Mouse (Mus musculus) forebrain, embryonic 12.5 days (tissue): Measurements from ENCODE around the gene Whrn. TPM values are rescaled to one million over a fixed set of nuclear protein-coding genes. Genes with fewer than 3 reads are reported as not detected.
A peak's percentile ranks its signal among the peaks of the same experiment; 100 is the strongest.

Experiments used
- ATAC-seq: fragments of 200-750 bp; cut with Nextera tagmentation; 2 replicates; pipeline ENCODE4 v1.8.0; 2017; ENCODE audit warnings: moderate TSS enrichment; ENCODE audit not compliant: low FRiP score
- H3K27ac ChIP-seq: fragments of 300-500 bp; sonication (generic); 2 replicates; pipeline ENCODE4 v1.5.1; 2016; ENCODE audit warnings: mild to moderate bottlenecking
- H3K27me3 ChIP-seq: fragments of 300-500 bp; sonication (generic); 2 replicates; pipeline ENCODE4 v1.6.1; 2016; ENCODE audit warnings: mild to moderate bottlenecking
- H3K36me3 ChIP-seq: fragments of 300-500 bp; sonication (generic); replicated peaks from 2 replicates; pipeline ENCODE4 v1.6.1; 2016; ENCODE audit warnings: mild to moderate bottlenecking
- H3K4me1 ChIP-seq: fragments of 300-500 bp; sonication (generic); 2 replicates; pipeline ENCODE4 v1.6.1; 2016
- H3K4me2 ChIP-seq: fragments of 300-500 bp; sonication (generic); 2 replicates; pipeline ENCODE4 v1.6.1; 2016; ENCODE audit warnings: mild to moderate bottlenecking, moderate library complexity
- H3K4me3 ChIP-seq: fragments of 300-500 bp; sonication (generic); replicated peaks from 2 replicates; pipeline ENCODE4 v1.5.1; 2016; ENCODE audit warnings: mild to moderate bottlenecking
- H3K9ac ChIP-seq: fragments of 300-500 bp; sonication (generic); 2 replicates; pipeline ENCODE4 v1.6.1; 2016; ENCODE audit warnings: mild to moderate bottlenecking
- H3K9me3 ChIP-seq: fragments of 300-500 bp; sonication (generic); 2 replicates; pipeline ENCODE4 v1.6.1; 2016
- WGBS: fragments of 180-500 bp; shearing (Covaris S2); methylation state at CpG from one replicate; pipeline ENCODE4 v1.1.7; 2016; 5-methylcytosine and 5-hydroxymethylcytosine counted together
- polyA plus RNA-seq: library from polyadenylated mRNA; unstranded; fragments of >200 nt; fragmentation: Nextera tagmentation; extraction: Ambion mirVana; gene quantifications from 2 replicates; pipeline ENCODE4 v1.2.1, GENCODE M21; 2016

Gene Whrn
- polyA plus RNA-seq, 1 experiment from 2014 or later, result 10.5 TPM

GRCm38 (mm10) chr4:63437119-63437815 is 58.5 kb downstream of the Whrn start:
- H3K4me3 ChIP-seq, result no peak overlapping the region
- no peak overlapping the region for H3K4me2 ChIP-seq
- peak overlapping the region; percentile 48 for H3K27ac ChIP-seq
- no peak overlapping the region for H3K9ac ChIP-seq
- no peaks in the 10 kb centered on the region; the same call in 1 of the 2 replicates for H3K36me3 ChIP-seq
- WGBS, result 76% methylated on average over 16 of the region's 16 CpGs
- H3K4me1 ChIP-seq, result no peaks in the 10 kb centered on the region; the same call in 1 of the 2 replicates
- no peaks in the 10 kb centered on the region for H3K27me3 ChIP-seq
- no peak for ATAC-seq
- no peaks in the 10 kb centered on the region for H3K9me3 ChIP-seq

- Histone ChIP-seq H3K4me3 (no peak overlapping the region), H3K36me3 (no peaks in the 10 kb centered on the region; the same call in 1 of the 2 replicates), H3K4me2 (no peak overlapping the region), H3K27ac (no peak overlapping the region), H3K9me3 (no peaks in the 10 kb centered on the region), H3K9ac (no peak overlapping the region), H3K27me3 (no peaks in the 10 kb centered on the region), H3K4me1 (no peaks in the 10 kb centered on the region; the same call in 1 of the 2 replicates)
- WGBS, result 76% methylated on average over 9 of the region's 9 CpGs
- no peak for ATAC-seq
These were observed 60.4 kb downstream of the Whrn start for GRCm38 (mm10) chr4:63435402-63435801.

- Histone ChIP-seq H3K36me3 (no peaks in the 10 kb centered on the region; the same call in 1 of the 2 replicates), H3K9ac (no peak overlapping the region), H3K4me3 (no peak overlapping the region), H3K4me1 (peaks cover 18% of the 10 kb centered on the region; the same call in 1 of the 2 replicates), H3K27me3 (no peaks in the 10 kb centered on the region), H3K27ac (no peak overlapping the region), H3K4me2 (no peak overlapping the region), H3K9me3 (no peaks in the 10 kb centered on the region)
- no peak for ATAC-seq
- WGBS, result 86% methylated on average over 5 of the region's 5 CpGs
These were observed 64.7 kb downstream of the Whrn start for GRCm38 (mm10) chr4:63431098-63431497.

GRCm38 (mm10) chr4:63430357-63430756 is 65.4 kb downstream of the Whrn start:
- Histone ChIP-seq H3K9me3 (no peaks in the 10 kb centered on the region), H3K4me1 (peaks cover 26% of the 10 kb centered on the region; the same call in 1 of the 2 replicates), H3K36me3 (no peaks in the 10 kb centered on the region; the same call in 1 of the 2 replicates), H3K9ac (no peak overlapping the region), H3K27ac (no peak overlapping the region), H3K27me3 (no peaks in the 10 kb centered on the region), H3K4me3 (no peak overlapping the region), H3K4me2 (no peak overlapping the region)
- WGBS, result 48% methylated on average over 3 of the region's 3 CpGs
- no peak for ATAC-seq

- WGBS, result 78% methylated on average over 8 of the region's 8 CpGs
- Histone ChIP-seq H3K9me3 (no peaks in the 10 kb centered on the region), H3K4me3 (no peak overlapping the region), H3K27ac (no peak overlapping the region), H3K27me3 (0 out of 2 replicates have a peak, but pooled peaks cover 3% of the 10 kb centered on the region), H3K9ac (no peak overlapping the region), H3K4me2 (no peak overlapping the region), H3K36me3 (no peaks in the 10 kb centered on the region), H3K4me1 (peaks cover 26% of the 10 kb centered on the region; the same call in 1 of the 2 replicates)
- no peak for ATAC-seq
These were observed 69.5 kb downstream of the Whrn start for GRCm38 (mm10) chr4:63426308-63426707.

- ATAC-seq, result no peak
- Histone ChIP-seq H3K4me2 (no peak overlapping the region), H3K4me1 (peaks cover 14% of the 10 kb centered on the region; the same call in 1 of the 2 replicates), H3K36me3 (no peaks in the 10 kb centered on the region), H3K4me3 (no peak overlapping the region), H3K27me3 (0 out of 2 replicates have a peak, but pooled peaks cover 3% of the 10 kb centered on the region), H3K9ac (no peak overlapping the region), H3K27ac (no peak overlapping the region), H3K9me3 (no peaks in the 10 kb centered on the region)
- WGBS, result 30% methylated on average over 5 of the region's 5 CpGs
These were observed 72.0 kb downstream of the Whrn start for GRCm38 (mm10) chr4:63423811-63424210.

DNA sequence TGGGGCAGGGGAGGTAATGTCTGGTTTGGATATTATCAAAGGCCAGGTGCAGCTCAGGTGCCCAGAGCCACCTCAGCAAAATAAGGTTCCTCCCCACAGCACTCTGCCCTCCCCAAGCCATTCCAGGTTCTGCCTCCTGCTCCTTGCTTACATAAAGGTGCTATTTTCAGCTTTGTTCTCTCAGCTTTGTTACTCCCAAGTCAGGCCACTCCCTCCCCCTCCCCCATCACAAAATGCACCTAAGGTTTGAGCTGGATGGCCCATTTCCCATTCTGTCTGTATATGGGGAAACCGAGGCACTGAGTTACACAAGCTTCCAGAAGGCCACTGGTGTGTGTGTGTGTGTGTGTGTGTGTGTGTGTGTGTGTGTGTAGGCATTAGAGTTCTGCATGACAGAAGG is 72.6 kb downstream of the Whrn start:
- no peak for ATAC-seq
- Histone ChIP-seq H3K9me3 (no peaks in the 10 kb centered on the region), H3K9ac (no peak overlapping the region), H3K27me3 (peaks cover 3% of the 10 kb centered on the region; the same call in 1 of the 2 replicates), H3K4me1 (peaks cover 14% of the 10 kb centered on the region; the same call in 1 of the 2 replicates), H3K4me2 (no peak overlapping the region), H3K36me3 (no peaks in the 10 kb centered on the region), H3K27ac (no peak overlapping the region), H3K4me3 (no peak overlapping the region)
- WGBS, result 60% methylated on average over 1 of the region's 1 CpGs

- peaks cover 6% of the 10 kb centered on the region for H3K4me1 ChIP-seq
- H3K36me3 ChIP-seq, result peaks cover 8% of the 10 kb centered on the region; the same call in 1 of the 2 replicates
- H3K4me3 ChIP-seq, result no peak overlapping the region
- H3K4me2 ChIP-seq, result no peak overlapping the region
- no peak overlapping the region for H3K27ac ChIP-seq
- H3K9ac ChIP-seq, result no peak overlapping the region
- 67% methylated on average over 14 of the region's 14 CpGs for WGBS
- no peaks in the 10 kb centered on the region for H3K9me3 ChIP-seq
- no peak for ATAC-seq
- H3K27me3 ChIP-seq, result peaks cover 3% of the 10 kb centered on the region; the same call in 1 of the 2 replicates
These were observed 75.5 kb downstream of the Whrn start for GRCm38 (mm10) chr4:63420143-63420920.

DNA sequence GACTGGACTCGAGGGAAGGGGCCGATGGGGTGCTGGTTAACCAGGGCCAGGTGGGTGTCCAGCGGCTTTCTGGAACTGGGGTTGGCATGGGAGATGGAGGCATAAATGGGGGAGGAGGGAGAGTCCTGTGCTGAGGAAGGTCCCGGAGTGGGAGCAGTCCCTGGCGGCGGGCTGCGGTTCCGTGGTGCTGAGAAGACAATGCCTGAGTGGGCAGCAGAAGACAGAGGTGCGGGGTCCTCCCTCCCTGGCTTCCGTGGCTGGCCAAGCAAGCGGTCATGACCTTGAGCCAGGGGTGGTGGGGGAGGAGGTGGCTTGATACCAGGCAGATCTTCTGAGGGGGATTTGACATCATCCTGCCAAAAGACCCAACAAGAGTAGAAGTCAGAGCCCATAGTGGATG is 77.5 kb downstream of the Whrn start:
- H3K36me3 ChIP-seq, result peaks cover 8% of the 10 kb centered on the region; the same call in 1 of the 2 replicates
- no peak overlapping the region for H3K9ac ChIP-seq
- ATAC-seq, result 0 out of 2 replicates have a peak, but pooled peaks have one; percentile 5
- H3K9me3 ChIP-seq, result no peaks in the 10 kb centered on the region
- H3K4me1 ChIP-seq, result peaks cover 5% of the 10 kb centered on the region
- H3K4me2 ChIP-seq, result no peak overlapping the region
- H3K4me3 ChIP-seq, result no peak overlapping the region
- H3K27ac ChIP-seq, result no peak overlapping the region
- WGBS, result 72% methylated on average over 11 of the region's 11 CpGs
- H3K27me3 ChIP-seq, result peaks cover under 1% of the 10 kb centered on the region; the same call in 1 of the 2 replicates

DNA sequence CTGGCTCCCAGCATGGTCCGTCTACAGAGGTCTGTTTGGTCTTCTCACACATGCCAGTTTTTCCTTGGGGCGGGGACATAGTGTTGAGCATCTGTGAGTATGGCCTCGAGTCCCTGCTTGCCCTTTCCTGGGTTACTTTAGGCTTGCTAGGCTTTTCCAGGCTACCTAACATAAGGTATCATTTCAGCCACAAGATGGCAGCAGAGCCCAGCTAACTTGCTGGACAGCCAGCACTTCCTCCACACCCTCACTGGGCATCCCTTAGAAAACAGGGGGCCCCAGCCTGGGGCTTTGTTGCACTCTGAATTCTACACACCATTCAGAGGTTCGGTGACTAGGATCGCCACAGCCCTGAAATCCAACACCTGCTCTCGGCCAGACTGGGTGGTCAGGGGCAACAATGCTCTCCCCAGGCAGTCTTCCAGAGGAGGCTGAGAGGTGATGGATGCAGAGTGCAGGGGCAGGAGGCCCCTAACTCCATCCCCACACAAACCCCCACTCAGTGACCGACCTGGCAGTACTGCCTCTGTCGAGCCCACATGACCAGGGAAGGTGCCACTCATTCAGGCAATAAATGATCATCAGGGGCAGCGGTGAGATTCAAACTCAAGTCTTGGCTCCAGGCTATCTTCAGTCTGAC is 78.4 kb downstream of the Whrn start:
- peak; percentile 75 for ATAC-seq
- H3K4me1 ChIP-seq, result peaks cover 5% of the 10 kb centered on the region
- H3K4me2 ChIP-seq, result no peak overlapping the region
- H3K9ac ChIP-seq, result no peak overlapping the region
- H3K27me3 ChIP-seq, result no peaks in the 10 kb centered on the region; the same call in 1 of the 2 replicates
- 19% methylated on average over 9 of the region's 9 CpGs for WGBS
- H3K4me3 ChIP-seq, result no peak overlapping the region
- H3K27ac ChIP-seq, result no peak overlapping the region
- no peaks in the 10 kb centered on the region for H3K9me3 ChIP-seq
- peaks cover 8% of the 10 kb centered on the region; the same call in 1 of the 2 replicates for H3K36me3 ChIP-seq

DNA sequence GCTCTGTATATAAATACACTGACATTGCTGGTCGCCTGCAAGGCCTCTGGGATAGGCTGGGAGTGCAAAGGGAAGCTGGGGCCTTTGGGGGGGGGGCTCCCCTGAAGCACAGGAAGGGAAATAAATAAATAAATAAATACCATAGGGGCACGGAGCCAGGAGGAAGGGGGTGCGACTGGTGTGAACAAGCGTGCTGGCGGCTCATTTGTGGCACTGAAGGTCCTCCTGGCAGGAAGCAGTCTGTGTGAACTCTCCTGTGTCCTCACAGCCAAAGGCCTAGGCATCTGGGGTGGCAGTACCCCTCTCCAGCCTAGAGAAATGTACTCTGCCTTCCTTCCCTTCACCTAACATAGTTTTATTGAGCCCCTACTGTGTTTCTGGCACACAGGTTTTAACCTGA is 80.8 kb downstream of the Whrn start:
- Histone ChIP-seq H3K9ac (no peak overlapping the region), H3K36me3 (peaks cover 8% of the 10 kb centered on the region; the same call in 1 of the 2 replicates), H3K4me2 (no peak overlapping the region), H3K27ac (no peak overlapping the region), H3K4me3 (no peak overlapping the region), H3K27me3 (peaks cover 7% of the 10 kb centered on the region; the same call in 1 of the 2 replicates), H3K9me3 (no peaks in the 10 kb centered on the region), H3K4me1 (peaks cover 8% of the 10 kb centered on the region)
- 89% methylated on average over 5 of the region's 5 CpGs for WGBS
- no peak for ATAC-seq

DNA sequence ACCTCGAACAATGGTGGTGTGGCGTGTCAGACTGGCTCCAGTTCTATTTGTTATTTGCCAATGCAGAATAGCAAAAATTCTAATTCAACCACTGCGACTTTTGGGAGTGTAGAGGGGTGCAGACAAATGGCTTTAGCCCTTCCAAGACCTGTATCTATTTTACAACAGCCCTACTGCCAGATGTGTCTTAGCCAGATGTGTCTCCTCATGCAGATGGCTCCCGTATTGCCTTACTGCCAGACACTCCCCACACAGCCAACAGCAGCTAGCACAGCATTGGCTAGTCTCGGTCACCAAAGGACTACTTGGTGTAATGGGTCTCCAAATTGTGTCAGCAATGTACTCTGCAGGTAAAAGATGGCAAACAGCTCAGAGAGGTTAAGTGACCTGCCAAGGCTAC is 84.6 kb downstream of the Whrn start:
- H3K4me2 ChIP-seq, result no peak overlapping the region

More for the DNA sequence above, 84.6 kb downstream of the Whrn start:
- Histone ChIP-seq H3K9ac (no peak overlapping the region), H3K9me3 (no peaks in the 10 kb centered on the region), H3K4me1 (peaks cover 24% of the 10 kb centered on the region), H3K27me3 (peaks cover 7% of the 10 kb centered on the region; the same call in 1 of the 2 replicates), H3K4me3 (no peak overlapping the region), H3K27ac (no peak overlapping the region), H3K36me3 (peaks cover 7% of the 10 kb centered on the region; the same call in 1 of the 2 replicates)
- no peak for ATAC-seq
- 72% methylated on average over 5 of the region's 5 CpGs for WGBS
